ENCODE assay signal across 8 mouse cellular contexts in the genomic region with DNA sequence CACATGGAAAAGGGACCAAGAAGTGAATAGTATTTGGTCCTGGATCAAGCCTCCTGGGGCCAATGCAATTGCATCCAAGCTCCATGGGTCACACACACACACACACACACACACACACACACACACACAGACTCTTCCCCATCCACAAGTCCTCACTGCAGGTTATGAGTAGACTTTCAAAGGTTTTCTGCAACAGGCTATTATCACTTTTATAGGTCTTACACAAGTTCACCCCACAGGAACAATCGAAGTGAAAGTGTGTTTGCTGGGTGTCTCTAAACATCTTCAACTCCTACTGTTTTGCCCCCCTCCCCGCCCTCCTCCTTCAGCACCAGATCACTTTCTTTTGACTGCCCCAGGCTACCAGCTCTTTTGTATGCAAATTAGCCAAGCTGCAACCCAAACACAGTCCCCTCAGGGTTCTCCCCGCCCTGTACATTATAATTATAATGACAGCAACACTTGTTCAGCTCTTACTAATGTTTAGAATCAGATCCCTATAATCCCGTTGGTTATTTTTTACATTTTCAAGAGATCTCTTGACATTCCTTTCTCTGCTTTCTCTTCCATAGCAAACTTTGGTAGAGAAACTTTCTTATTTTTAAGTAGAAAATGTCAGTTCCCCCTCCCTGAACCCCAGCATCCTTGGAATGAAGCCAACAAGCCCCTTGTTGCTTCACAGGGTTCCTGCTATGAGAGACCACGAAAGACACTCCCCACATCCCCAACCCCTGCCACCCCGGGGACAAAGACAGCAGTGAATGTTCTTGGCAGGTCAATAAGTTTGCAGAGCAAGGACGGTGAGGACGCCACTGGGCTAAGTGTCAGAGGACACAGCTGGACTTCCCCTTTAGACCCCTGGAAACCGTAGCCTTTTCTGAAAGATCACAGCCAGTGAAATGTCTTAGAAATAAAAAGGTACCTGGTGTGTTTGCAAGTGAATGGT. TPM values are rescaled to one million over a fixed set of nuclear protein-coding genes. Genes with fewer than 3 reads are reported as not detected.
DNase-seq lines count a peak whose midpoint lies in the region; ATAC-seq and TF ChIP-seq lines count a peak whose summit lies in the region.

No protein-coding gene starts in this region.

- in situ Hi-C loops in CH12.LX (cut with MboI; ENCODE audit: low pct_ligation_motif_present, low pct_unique_long_range_greater_than_20kb, low sequenced_read_pairs): no loop called here

- H3K36me3 ChIP-seq in CH12.LX (replicated peaks in 1 of 2; ENCODE audit: control insufficient read depth in 1 of 2, insufficient read depth in 1 of 2, low read length in 1 of 2): no peaks in the 10 kb centered on the region
- no peaks in the 10 kb centered on the region for H3K36me3 ChIP-seq in forebrain, embryonic 15.5 days
- no peaks in the 10 kb centered on the region for H3K36me3 ChIP-seq in liver, embryonic 14.5 days (replicated peaks; ENCODE audit: control insufficient read depth, insufficient read depth, low read depth)

- whole genome bisulfite sequencing in forebrain, embryonic 15.5 days: 3% methylated on average over 9 of the region's 9 CpGs
- 7% methylated on average over 9 of the region's 9 CpGs for WGBS in liver, embryonic 14.5 days (ENCODE audit: insufficient replicate concordance)

- H3K9ac ChIP-seq in CH12.LX (ENCODE audit: insufficient read depth, low read depth): no peak overlapping the region
- H3K9ac ChIP-seq in forebrain, embryonic 15.5 days (replicated peaks): 0 out of 2 replicates have a peak overlapping the region, but pooled peaks have one; percentile 11
- H3K9ac ChIP-seq in liver, embryonic 14.5 days (replicated peaks): no peak overlapping the region

- DNase-seq in gastrocnemius, postnatal 25 days: peak; percentile 26
- DNase-seq in gastrocnemius, adult 8-10 months (ENCODE audit: low spot score in 2 of 2): no peak
- peak; percentile 20 for DNase-seq in CH12.LX (ENCODE audit: extremely low read depth)
- no peak for DNase-seq in liver, embryonic 14.5 days (ENCODE audit: low read depth in 3 of 3, low spot score in 3 of 3)
- no peak for DNase-seq in thymus, postnatal 14 days
- DNase-seq in thymus, postnatal 36 days: no peak
- DNase-seq in cerebellum, postnatal 10 days: no peak

- dilution Hi-C loops in CH12.LX (cut with MboI; ENCODE audit: extremely low pct_ligation_motif_present, extremely low pct_unique_long_range_greater_than_20kb, low sequenced_read_pairs): no loop called here

- no peak overlapping the region for H3K4me3 ChIP-seq in CH12.LX (replicated peaks in 1 of 3; ENCODE audit: low read depth in 2 of 3, low read length in 2 of 3, poor library complexity in 1 of 3)
- H3K4me3 ChIP-seq in forebrain, embryonic 15.5 days: peak overlapping the region; percentile 24; the same call in 1 of the 2 replicates
- peak overlapping the region; percentile 12 to 17; a peak in 2 of 4 replicates for H3K4me3 ChIP-seq in liver, embryonic 14.5 days (ENCODE audit: insufficient read depth in 1 of 2, low read depth in 2 of 2, low read length in 2 of 2)

- ATAC-seq in forebrain, embryonic 15.5 days (replicated peaks): peak; percentile 31
- ATAC-seq in liver, embryonic 14.5 days (ENCODE audit: insufficient read depth): no peak

- TF ChIP-seq EP300 in CH12.LX (IDR thresholded peaks at IDR 0.05; ENCODE audit: low read length): no peak
- TF ChIP-seq EP300 in liver, embryonic 14.5 days (IDR thresholded peaks at IDR 0.05; ENCODE audit: low read depth): no peak

- no peak overlapping the region for H3K27ac ChIP-seq in CH12.LX (ENCODE audit: insufficient read depth, low read depth)
- H3K27ac ChIP-seq in forebrain, embryonic 15.5 days (replicated peaks): no peak overlapping the region
- H3K27ac ChIP-seq in liver, embryonic 14.5 days: no peak overlapping the region

- H3K27me3 ChIP-seq in CH12.LX (replicated peaks): no peaks in the 10 kb centered on the region
- no peaks in the 10 kb centered on the region for H3K27me3 ChIP-seq in forebrain, embryonic 15.5 days
- H3K27me3 ChIP-seq in liver, embryonic 14.5 days (ENCODE audit: control insufficient read depth, insufficient read depth, low read length): no peaks in the 10 kb centered on the region; the same call in 1 of the 2 replicates

- no peak for TF ChIP-seq RAD21 in CH12.LX (IDR thresholded peaks at IDR 0.05; ENCODE audit: low read depth, low read length)

- TF ChIP-seq POLR2A in CH12.LX (IDR thresholded peaks at IDR 0.05; ENCODE audit: low read depth, low read length): no peak

- H3K4me1 ChIP-seq in CH12.LX (ENCODE audit: control insufficient read depth in 1 of 2, insufficient read depth in 2 of 2): peaks cover 0 to 10% of the 10 kb centered on the region in 2 experiments; a peak in 2 of 4 replicates
- H3K4me1 ChIP-seq in forebrain, embryonic 15.5 days: peaks cover 11% of the 10 kb centered on the region
- no peaks in the 10 kb centered on the region for H3K4me1 ChIP-seq in liver, embryonic 14.5 days (replicated peaks; ENCODE audit: control insufficient read depth in 2 of 2, insufficient read depth in 2 of 2, low read length in 1 of 2)

- no peaks in the 10 kb centered on the region for H3K9me3 ChIP-seq in CH12.LX (replicated peaks; ENCODE audit: low read length)
- no peaks in the 10 kb centered on the region for H3K9me3 ChIP-seq in forebrain, embryonic 15.5 days
- no peaks in the 10 kb centered on the region for H3K9me3 ChIP-seq in liver, embryonic 14.5 days (ENCODE audit: control insufficient read depth, low read length)

- H3K79me2 ChIP-seq in CH12.LX (replicated peaks; ENCODE audit: control insufficient read depth, extremely low read depth, insufficient read depth, poor library complexity, severe bottlenecking): no peaks in the 10 kb centered on the region

- no peak for TF ChIP-seq CTCF in CH12.LX (conservative IDR thresholded peaks at IDR 0.05 in 1 of 2, IDR thresholded peaks at IDR 0.05 in 1 of 2; ENCODE audit: low read depth in 2 of 2, low read length in 2 of 2)
- no peak for TF ChIP-seq CTCF in liver, embryonic 14.5 days (IDR thresholded peaks at IDR 0.05; ENCODE audit: low read depth)

- peak overlapping the region; percentile 29; the same call in 1 of the 2 replicates for H3K4me2 ChIP-seq in CH12.LX (ENCODE audit: insufficient read depth, low read depth, poor library complexity, severe bottlenecking)
- peak overlapping the region; percentile 39 for H3K4me2 ChIP-seq in forebrain, embryonic 15.5 days (replicated peaks)
- H3K4me2 ChIP-seq in liver, embryonic 14.5 days (ENCODE audit: low read depth): peak overlapping the region; percentile 22; the same call in 1 of the 2 replicates

TF ChIP-seq in CH12.LX, 34 proteins besides CTCF, POLR2A, EP300 and RAD21:
- no peak for TF ChIP-seq IRF4 (IDR thresholded peaks at IDR 0.05; ENCODE audit: low read depth, low read length)
- no peak for TF ChIP-seq BHLHE40 (IDR thresholded peaks at IDR 0.05; ENCODE audit: low read depth, low read length)

RNA-seq across cellular contexts. Expression of gene Thbs2, which starts 0.7 kb away (rescaled TPM):
- total RNA-seq in gastrocnemius, postnatal 25 days (2021): 10 to 100 TPM; 10.5 to 12.9 TPM
- 10 to 100 TPM in 2 of 4 experiments, 1 to 10 TPM in 2; 4.0 to 11.3 (median 7.7) TPM for total RNA-seq in gastrocnemius, adult 8-10 months (2022)
- total RNA-seq in CH12.LX (2012; rRNA removed) (not detected in 2 replicates), CH12.LX (2014; rRNA removed) (0.03 TPM in 1 of 2 replicates, not detected in the other)
- not detected in 2 replicates for polyA plus RNA-seq in CH12.LX (2012; ENCODE audit: insufficient read length, low read depth)
- 0.84 and 1.2 TPM in 2 replicates for polyA plus RNA-seq in forebrain, embryonic 15.5 days (2015; fragmentation: Nextera tagmentation; extraction: Ambion mirVana)
- polyA plus RNA-seq in liver, embryonic 14.5 days (2012; rRNA removed): 0.45 and 0.63 TPM in 2 replicates
- polyA plus RNA-seq in liver, embryonic 14.5 days (2014; fragmentation: Nextera tagmentation; extraction: Ambion mirVana): 0.65 and 0.99 TPM in 2 replicates

Comparison
In these comparisons a context has a peak if more than half of its experiments do, and no peak if none do; other contexts are left out.
1. DNase-seq: peak in gastrocnemius, postnatal 25 days (single experiment) and CH12.LX (single experiment); none in gastrocnemius, adult 8-10 months (0 of 2), liver, embryonic 14.5 days (0 of 3), thymus, postnatal 14 days (single experiment), thymus, postnatal 36 days (0 of 2) and cerebellum, postnatal 10 days (0 of 2).
2. H3K4me3 ChIP-seq: peak in forebrain, embryonic 15.5 days (single experiment) and liver, embryonic 14.5 days (2 of 2); none in CH12.LX (0 of 3).
3. RNA of gene Thbs2, which starts 0.7 kb away (total RNA-seq): 10.5 to 12.9 TPM in gastrocnemius, postnatal 25 days and 4.0 to 11.3 TPM in gastrocnemius, adult 8-10 months; 0.03 TPM in CH12.LX; every median in the first group is over 4 times any median in the second.
4. Peak in every context shown above with its lines, with median percentiles within 50 percentile points of each other: H3K4me2 ChIP-seq.